Mouse (Mus musculus): ENCODE data around the gene Tpm1. TPM values are rescaled to one million over a fixed set of nuclear protein-coding genes. Genes with fewer than 3 reads are reported as not detected.

The Tpm1 gene
- 417 TPM for polyA plus RNA-seq (2014; fragmentation: Illumina TruSeq; extraction: RNeasy Lipid Tissue Mini Kit (QIAGEN cat#74804); ENCODE audit: low read depth, low replicate concordance)

DNA sequence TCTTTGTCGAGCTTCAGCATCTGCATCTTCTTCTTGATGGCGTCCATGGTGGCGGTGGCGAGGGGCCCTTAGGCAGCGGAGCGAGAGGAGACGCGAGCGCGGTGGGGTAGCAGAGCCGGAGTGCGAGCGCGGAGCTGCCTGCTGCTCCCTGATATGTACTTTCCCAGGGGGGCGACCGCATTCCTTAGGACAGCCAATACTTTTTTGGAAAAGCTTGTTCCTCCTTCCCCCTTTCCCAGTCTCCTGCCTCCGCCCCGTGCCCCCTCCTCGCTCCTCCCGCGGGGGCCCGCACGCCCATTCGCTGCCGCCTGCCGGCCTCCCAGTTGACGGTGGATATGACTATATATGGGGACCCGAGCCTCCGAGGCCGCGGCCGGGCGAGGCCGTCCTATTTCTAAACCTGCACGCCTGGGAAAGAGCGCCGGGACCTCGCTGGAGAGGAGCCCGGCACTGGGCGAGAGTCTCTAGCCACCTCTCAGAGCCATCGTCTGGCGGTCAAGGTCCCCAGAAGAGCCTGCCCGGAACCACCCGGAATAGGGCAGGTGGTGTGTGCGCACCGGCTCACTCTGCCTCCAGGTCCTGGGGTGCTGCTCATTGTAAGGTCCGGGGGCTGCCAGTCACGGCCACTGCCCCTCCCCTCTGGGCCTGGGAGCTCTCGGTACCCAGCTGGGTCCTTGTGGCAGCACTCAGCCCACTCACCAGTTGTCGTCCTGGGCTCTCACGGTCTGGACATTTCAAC, at the start of gene Tpm1:
Gene Tpm1 (minus strand): TSS at position 321 of the 739 bp plus-strand sequence.

GRCm38 (mm10) chr9:66975239-66975645, 74.0 kb downstream of the Tpm1 start, which contains the start of gene Lactb:
Lactb (minus strand) TSS chr9:66975484.

Other genes starting within 250 kb of the Tpm1 start
- 3.7 TPM for gene Aph1c, start 214.7 kb downstream of the Tpm1 start, polyA plus RNA-seq (2014; fragmentation: Illumina TruSeq; extraction: RNeasy Lipid Tissue Mini Kit (QIAGEN cat#74804); ENCODE audit: low read depth, low replicate concordance)
- gene Rab8b, start 129.7 kb downstream of the Tpm1 start, polyA plus RNA-seq (2014; fragmentation: Illumina TruSeq; extraction: RNeasy Lipid Tissue Mini Kit (QIAGEN cat#74804); ENCODE audit: low read depth, low replicate concordance), result 59.7 TPM
- 432 TPM for gene Rps27l, start 103.3 kb downstream of the Tpm1 start, polyA plus RNA-seq (2014; fragmentation: Illumina TruSeq; extraction: RNeasy Lipid Tissue Mini Kit (QIAGEN cat#74804); ENCODE audit: low read depth, low replicate concordance)
- gene Lactb, start 73.9 kb downstream of the Tpm1 start, polyA plus RNA-seq (2014; fragmentation: Illumina TruSeq; extraction: RNeasy Lipid Tissue Mini Kit (QIAGEN cat#74804); ENCODE audit: low read depth, low replicate concordance), result 31.2 TPM